Comparison of ENCODE assay signal across 35 mouse cellular contexts in genomic region chr13:34624414-34624813, GRCm38 (mm10). TPM values are rescaled to one million over a fixed set of nuclear protein-coding genes. Genes with fewer than 3 reads are reported as not detected.
"Had no signal": no experiment of that assay in that cellular context is flagged by ENCODE, and none has a peak within 500 bp of the region (broad histone marks: within the 10 kb centered on the region; RNA-seq: fewer than 3 reads in every experiment).

No protein-coding gene starts in this region.

- H3K9me3 ChIP-seq: heart, embryonic 12.5 days; heart, embryonic 13.5 days; heart, embryonic 15.5 days; hindbrain, embryonic 10.5 days; hindbrain, embryonic 12.5 days; hindbrain, embryonic 13.5 days; hindbrain, embryonic 15.5 days; intestine, embryonic 15.5 days; kidney, embryonic 15.5 days had no signal

- DNase-seq: heart, postnatal 10 days; heart, postnatal 14 days; heart, postnatal 36 days; heart, postnatal 4 days; kidney, adult 11 months; kidney, adult 18-20 months; kidney, adult 2 months; kidney, adult 8-10 months; kidney, adult 9 months; kidney, postnatal 10 days; kidney, postnatal 14 days; kidney, postnatal 36 days; kidney, postnatal 4 days; layer of hippocampus, adult 9-11 months; layer of hippocampus, postnatal 36 days had no signal

- H3K27ac ChIP-seq: heart, embryonic 13.5 days; heart, embryonic 15.5 days; hindbrain, embryonic 10.5 days; hindbrain, embryonic 12.5 days; hindbrain, embryonic 13.5 days; hindbrain, embryonic 14.5 days; hindbrain, embryonic 15.5 days; hindbrain, postnatal 0 days; intestine, embryonic 15.5 days; kidney, embryonic 15.5 days; kidney, postnatal 0 days; layer of hippocampus, adult 2 months; left cerebral cortex, adult 2 months had no signal

- H3K4me1 ChIP-seq: heart, embryonic 15.5 days; hindbrain, embryonic 12.5 days; hindbrain, embryonic 13.5 days; hindbrain, embryonic 15.5 days; intestine, embryonic 15.5 days; kidney, embryonic 15.5 days had no signal

- H3K4me3 ChIP-seq: heart, embryonic 12.5 days; heart, embryonic 13.5 days; heart, embryonic 15.5 days; hindbrain, embryonic 10.5 days; hindbrain, embryonic 12.5 days; hindbrain, embryonic 13.5 days; hindbrain, embryonic 15.5 days; intestine, embryonic 15.5 days; kidney, embryonic 15.5 days; layer of hippocampus, adult 2 months; left cerebral cortex, adult 2 months had no signal

- H3K27me3 ChIP-seq: heart, embryonic 12.5 days; heart, embryonic 13.5 days; heart, embryonic 15.5 days; hindbrain, embryonic 12.5 days; hindbrain, embryonic 13.5 days; hindbrain, embryonic 15.5 days; intestine, embryonic 15.5 days; kidney, embryonic 15.5 days had no signal

- ATAC-seq: hindbrain, embryonic 16.5 days; hindbrain, postnatal 0 days; inflammation-experienced regulatory T-cells, adult 6 months; intestine, embryonic 15.5 days; intestine, embryonic 16.5 days; intestine, postnatal 0 days had no signal

- H3K4me2 ChIP-seq: heart, embryonic 11.5 days; heart, embryonic 12.5 days; heart, embryonic 13.5 days; heart, embryonic 15.5 days; hindbrain, embryonic 12.5 days; hindbrain, embryonic 13.5 days; hindbrain, embryonic 14.5 days; hindbrain, embryonic 15.5 days; intestine, embryonic 15.5 days; kidney, embryonic 15.5 days had no signal

- H3K9ac ChIP-seq: heart, embryonic 12.5 days; heart, embryonic 13.5 days; heart, embryonic 15.5 days; hindbrain, embryonic 12.5 days; hindbrain, embryonic 13.5 days; hindbrain, embryonic 14.5 days; hindbrain, embryonic 15.5 days; intestine, embryonic 15.5 days; kidney, embryonic 15.5 days had no signal

- H3K36me3 ChIP-seq: heart, embryonic 15.5 days; hindbrain, embryonic 12.5 days; hindbrain, embryonic 13.5 days; hindbrain, embryonic 15.5 days; intestine, embryonic 15.5 days had no signal

RNA-seq across cellular contexts. Expression of gene Pxdc1, which starts 28.9 kb away (rescaled TPM):
- total RNA-seq: hematopoietic stem cell, adult 5-6 weeks had no signal
